Mouse (Mus musculus) MEL (cell line): ENCODE measurements at regions not wholly inside any gene's neighbourhood (a gene's known extent, or its start where the extent isn't known, plus 50 kb on each side); places are given as distances from the start of the nearest gene placed in this dataset.

Source experiments
- DNase-seq: peaks from one replicate; pipeline ENCODE4 v3.0.0; 2011; ENCODE audit warnings: low read depth, low spot score
- H3K27ac ChIP-seq: 2 replicates; pipeline ENCODE4 v1.5.1; 2012; ENCODE audit warnings: low read depth, mild to moderate bottlenecking, control low read depth, low read length, moderate library complexity; ENCODE audit not compliant: control insufficient read depth
- H3K27me3 ChIP-seq, 2 experiments: fragments of 150-350 bp in 1 of 2; sonication (generic) in 1 of 2; 2 replicates each; pipeline ENCODE4 v1.6.1; 2012; ENCODE audit warnings: low read length in 2 of 2, mild to moderate bottlenecking in 2 of 2, improper control_type of control experiment in 1 of 2, moderate library complexity in 1 of 2; ENCODE audit not compliant: insufficient read depth in 2 of 2, control insufficient read depth in 1 of 2
- H3K36me3 ChIP-seq, 2 experiments: 2 replicates each; pipeline ENCODE4 v1.6.1; 2012 to 2014; ENCODE audit warnings: low read length in 2 of 2, improper control_type of control experiment in 1 of 2, inconsistent platforms in 1 of 2, mild to moderate bottlenecking in 1 of 2; ENCODE audit not compliant: insufficient read depth in 2 of 2, control insufficient read depth in 1 of 2
- H3K4me1 ChIP-seq, 2 experiments: fragments of 150-350 bp in 1 of 2; sonication (generic) in 1 of 2; 2 replicates each; pipeline ENCODE4 v1.6.1; 2012; ENCODE audit warnings: low read length in 2 of 2, improper control_type of control experiment in 1 of 2, mild to moderate bottlenecking in 1 of 2; ENCODE audit not compliant: insufficient read depth in 2 of 2, control insufficient read depth in 1 of 2
- H3K4me3 ChIP-seq, 2 experiments: fragments of 150-350 bp in 1 of 2; sonication (generic) in 1 of 2; 2 replicates each; pipeline ENCODE4 v1.5.1; 2012; ENCODE audit warnings: low read depth in 2 of 2, low read length in 2 of 2, mild to moderate bottlenecking in 2 of 2, moderate library complexity in 2 of 2, control low read depth in 1 of 2, improper control_type of control experiment in 1 of 2; ENCODE audit not compliant: control insufficient read depth in 1 of 2, insufficient read depth in 1 of 2
- H3K79me2 ChIP-seq: 2 replicates; pipeline ENCODE4 v1.6.1; 2012; ENCODE audit warnings: mild to moderate bottlenecking, low read length, moderate library complexity; ENCODE audit not compliant: control insufficient read depth, poor library complexity, insufficient read depth
- H3K9ac ChIP-seq: 2 replicates; pipeline ENCODE4 v1.6.1; 2012; ENCODE audit warnings: low read depth, mild to moderate bottlenecking, control low read depth, low read length, moderate library complexity; ENCODE audit not compliant: control insufficient read depth, poor library complexity, severe bottlenecking
- H3K9me3 ChIP-seq: fragments of 150-350 bp; sonication (generic); replicated peaks from 2 replicates; pipeline ENCODE4 v1.6.1; 2012; ENCODE audit warnings: mild to moderate bottlenecking, low read length, improper control_type of control experiment, moderate library complexity; ENCODE audit not compliant: insufficient read depth
- BHLHE40 ChIP-seq: IDR thresholded peaks from 2 replicates; pipeline ENCODE4 v1.6.1; 2012; ENCODE audit warnings: low read depth, mild to moderate bottlenecking, inconsistent platforms, low read length, improper control_type of control experiment, borderline replicate concordance
- CHD2 ChIP-seq: IDR thresholded peaks from 2 replicates; pipeline ENCODE4 v1.6.1; 2011; ENCODE audit warnings: low read length, improper control_type of control experiment
- EP300 ChIP-seq, 2 experiments: IDR thresholded peaks; 2 replicates each; pipeline ENCODE4 v1.6.1; 2011; ENCODE audit warnings: improper control_type of control experiment in 2 of 2, low read length in 2 of 2, low read depth in 1 of 2, mild to moderate bottlenecking in 1 of 2
- ETS1 ChIP-seq: IDR thresholded peaks from 2 replicates; pipeline ENCODE4 v1.6.1; 2012; ENCODE audit warnings: low read depth, mild to moderate bottlenecking, inconsistent platforms, low read length, improper control_type of control experiment, moderate library complexity
- GATA1 ChIP-seq: IDR thresholded peaks from 2 replicates; pipeline ENCODE4 v1.6.1; 2011; ENCODE audit warnings: low read depth, low read length, improper control_type of control experiment
- KAT2A ChIP-seq: conservative IDR thresholded peaks from 2 replicates; pipeline ENCODE4 v1.6.1; 2012; ENCODE audit warnings: low read depth, low read length, improper control_type of control experiment, inconsistent platforms
- MXI1 ChIP-seq: IDR thresholded peaks from 2 replicates; pipeline ENCODE4 v1.6.1; 2011; ENCODE audit warnings: mild to moderate bottlenecking, low read depth, low read length, improper control_type of control experiment
- NRF1 ChIP-seq: IDR thresholded peaks from 2 replicates; pipeline ENCODE4 v1.6.1; 2014; ENCODE audit warnings: low read depth, mild to moderate bottlenecking, inconsistent platforms, low read length, improper control_type of control experiment, moderate library complexity; ENCODE audit not compliant: poor library complexity, insufficient read depth, severe bottlenecking
- POLR2A ChIP-seq, 2 experiments: IDR thresholded peaks; 2 replicates each; pipeline ENCODE4 v1.6.1; 2011 to 2012; ENCODE audit warnings: low read length in 2 of 2, mild to moderate bottlenecking in 2 of 2, control low read depth in 1 of 2, improper control_type of control experiment in 1 of 2, low read depth in 1 of 2, moderate library complexity in 1 of 2; ENCODE audit not compliant: control insufficient read depth in 1 of 2, insufficient read depth in 1 of 2, poor library complexity in 1 of 2
- SIN3A ChIP-seq: IDR thresholded peaks from 2 replicates; pipeline ENCODE4 v1.6.1; 2012; ENCODE audit warnings: low read length, improper control_type of control experiment, inconsistent platforms
- SMC3 ChIP-seq: IDR thresholded peaks from 2 replicates; pipeline ENCODE4 v1.6.1; 2011; ENCODE audit warnings: low read depth, low read length, improper control_type of control experiment
- TBP ChIP-seq: IDR thresholded peaks from 2 replicates; pipeline ENCODE4 v1.8.0; 2011; ENCODE audit warnings: low read depth, low read length, improper control_type of control experiment
- TCF12 ChIP-seq: IDR thresholded peaks from 2 replicates; pipeline ENCODE4 v1.6.1; 2014; ENCODE audit warnings: low read depth, mild to moderate bottlenecking, inconsistent platforms, low read length, improper control_type of control experiment, moderate library complexity
- UBTF ChIP-seq: IDR thresholded peaks from 2 replicates; pipeline ENCODE4 v1.6.1; 2012; ENCODE audit warnings: low read depth, mild to moderate bottlenecking, inconsistent platforms, low read length, improper control_type of control experiment, moderate library complexity, borderline replicate concordance; ENCODE audit not compliant: insufficient read depth
- ZKSCAN1 ChIP-seq: IDR thresholded peaks from 2 replicates; pipeline ENCODE4 v1.6.1; 2012; ENCODE audit warnings: low read depth, mild to moderate bottlenecking, inconsistent platforms, low read length, improper control_type of control experiment, moderate library complexity

DNA sequence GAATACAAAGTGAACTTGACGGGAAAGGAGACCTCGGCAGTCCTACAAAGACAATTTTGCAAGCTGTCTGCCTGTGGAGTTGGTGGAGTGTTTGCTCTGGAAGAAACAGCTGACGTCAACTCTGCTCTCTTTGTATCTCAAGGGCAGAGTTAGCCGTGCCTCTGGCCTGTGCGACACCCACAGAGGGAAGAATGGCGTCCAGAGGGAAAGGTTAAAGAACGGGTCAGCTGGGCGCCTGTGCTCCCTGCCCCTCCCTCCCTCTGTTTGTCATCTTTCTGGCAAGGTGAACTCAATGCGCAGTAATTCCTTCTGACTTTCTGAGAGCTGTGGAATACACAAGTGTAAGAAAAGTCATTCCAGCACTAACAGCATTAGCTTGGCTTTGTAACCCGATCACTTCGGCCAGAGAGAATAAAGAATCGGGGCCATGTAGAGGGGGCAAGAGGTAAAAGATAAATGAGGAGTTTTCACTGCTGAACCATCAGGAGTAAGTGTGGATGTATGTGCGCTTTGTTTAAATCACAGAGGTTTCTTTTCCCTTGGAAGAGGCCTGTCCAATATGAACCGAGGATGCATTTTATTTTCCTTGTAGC lies 474.6 kb upstream of the Got2 start:
- Histone ChIP-seq H3K36me3 (no peaks in the 10 kb centered on the region), H3K27ac (no peak overlapping the region), H3K4me3 (no peak overlapping the region), H3K79me2 (no peaks in the 10 kb centered on the region), H3K27me3 (no peaks in the 10 kb centered on the region), H3K9ac (no peak overlapping the region), H3K4me1 (no peaks in the 10 kb centered on the region), H3K9me3 (no peaks in the 10 kb centered on the region)
- TF ChIP-seq UBTF: no peak
- no peak for TF ChIP-seq TBP
- TF ChIP-seq CHD2: no peak
- TF ChIP-seq MXI1: no peak
- no peak for TF ChIP-seq POLR2A (IDR thresholded peaks at IDR 0.05; ENCODE audit: control insufficient read depth in 1 of 2, insufficient read depth in 1 of 2, low read depth in 1 of 2, low read length in 2 of 2, poor library complexity in 1 of 2)
- no peak for TF ChIP-seq SMC3
- TF ChIP-seq NRF1: no peak
- no peak for TF ChIP-seq KAT2A
- TF ChIP-seq ZKSCAN1: no peak
- no peak for DNase-seq

DNA sequence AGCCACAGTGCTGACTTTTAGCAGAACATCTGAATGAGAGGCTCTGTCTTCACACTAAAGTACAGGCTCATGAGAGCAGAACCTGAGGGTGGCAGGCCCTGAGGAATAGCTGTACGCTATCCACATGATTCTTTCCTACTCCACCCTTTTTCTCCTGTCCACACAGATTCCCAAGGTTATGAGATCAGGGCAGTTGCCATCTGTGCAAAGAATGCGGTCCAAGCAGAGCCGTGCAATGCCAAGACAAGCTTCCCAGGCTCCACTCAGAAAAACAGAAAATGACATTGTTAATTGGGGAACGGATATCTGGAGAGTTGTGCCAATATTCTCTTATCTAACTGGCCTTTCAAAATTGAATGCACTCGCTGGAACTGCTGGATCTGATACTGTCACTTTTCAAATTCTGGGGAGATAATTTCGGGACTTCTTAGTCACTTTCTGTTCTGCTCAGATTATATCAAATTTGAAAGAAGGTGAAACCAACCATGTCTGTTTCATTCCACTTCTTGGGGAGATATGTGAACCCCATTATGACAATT lies 462.3 kb upstream of the Got2 start:
- peak; percentile 4 for DNase-seq
- Histone ChIP-seq H3K79me2 (no peaks in the 10 kb centered on the region), H3K9me3 (no peaks in the 10 kb centered on the region), H3K36me3 (peaks cover 0 to 13% of the 10 kb centered on the region in 2 experiments; a peak in 2 of 4 replicates), H3K4me1 (peaks cover 8 to 16% of the 10 kb centered on the region in 2 experiments), H3K9ac (no peak overlapping the region), H3K4me3 (peak overlapping the region; percentile 4 to 50; a peak in 2 of 4 replicates), H3K27ac (no peak overlapping the region), H3K27me3 (no peaks in the 10 kb centered on the region)
- peak; percentile 45; the same call in 1 of the 2 replicates for TF ChIP-seq TCF12
- TF ChIP-seq BHLHE40: no peak
- TF ChIP-seq EP300 (IDR thresholded peaks at IDR 0.05; ENCODE audit: low read depth in 1 of 2, low read length in 2 of 2): peak; percentile 37 to 58; a peak in 3 of 4 replicates
- TF ChIP-seq GATA1: peak; percentile 62
- TF ChIP-seq ETS1: peak; percentile 62; the same call in 1 of the 2 replicates
- TF ChIP-seq POLR2A (IDR thresholded peaks at IDR 0.05; ENCODE audit: control insufficient read depth in 1 of 2, insufficient read depth in 1 of 2, low read depth in 1 of 2, low read length in 2 of 2, poor library complexity in 1 of 2): no peak
- TF ChIP-seq SIN3A: 0 out of 2 replicates have a peak, but pooled peaks have one; percentile 15
- TF ChIP-seq SMC3: no peak
